Mouse (Mus musculus) heart, embryonic 11.5 days (tissue): ENCODE data around the gene Sox6. TPM values are rescaled to one million over a fixed set of nuclear protein-coding genes. Genes with fewer than 3 reads are reported as not detected.

Source experiments
- ATAC-seq: fragments of 200-750 bp; cut with Nextera tagmentation; replicated peaks from 2 replicates; pipeline ENCODE4 v1.8.0; 2017; ENCODE audit warnings: moderate library complexity; ENCODE audit not compliant: insufficient number of reproducible peaks, low FRiP score, low TSS enrichment
- H3K27ac ChIP-seq: fragments of 300-500 bp; sonication (generic); 2 replicates; pipeline ENCODE4 v1.5.1; 2014; ENCODE audit warnings: mild to moderate bottlenecking, low read depth, low read length
- H3K27me3 ChIP-seq: fragments of 300-500 bp; sonication (generic); 2 replicates; pipeline ENCODE4 v1.6.1; 2014; ENCODE audit warnings: mild to moderate bottlenecking, low read length, mixed read lengths; ENCODE audit not compliant: control insufficient read depth, insufficient read depth
- H3K36me3 ChIP-seq: fragments of 300-500 bp; sonication (generic); 2 replicates; pipeline ENCODE4 v1.6.1; 2014; ENCODE audit warnings: mild to moderate bottlenecking, low read length, moderate library complexity, mixed read lengths; ENCODE audit not compliant: control insufficient read depth, insufficient read depth
- H3K4me1 ChIP-seq: fragments of 300-500 bp; sonication (generic); 2 replicates; pipeline ENCODE4 v1.6.1; 2014; ENCODE audit warnings: low read length; ENCODE audit not compliant: control insufficient read depth, insufficient read depth
- H3K4me2 ChIP-seq: fragments of 300-500 bp; sonication (generic); 2 replicates; pipeline ENCODE4 v1.6.1; 2014; ENCODE audit warnings: mild to moderate bottlenecking, moderate library complexity
- H3K4me3 ChIP-seq: fragments of 300-500 bp; sonication (generic); 2 replicates; pipeline ENCODE4 v1.5.1; 2014; ENCODE audit warnings: low read depth, low read length
- H3K9ac ChIP-seq: fragments of 300-500 bp; sonication (generic); 2 replicates; pipeline ENCODE4 v1.6.1; 2014; ENCODE audit warnings: mild to moderate bottlenecking, low read depth, low read length, moderate library complexity
- H3K9me3 ChIP-seq: fragments of 300-500 bp; sonication (generic); replicated peaks from 2 replicates; pipeline ENCODE4 v1.6.1; 2016; ENCODE audit warnings: low read length; ENCODE audit not compliant: control insufficient read depth
- WGBS: fragments of 180-500 bp; shearing (Covaris S2); extraction: QIAGEN DNeasy Blood & Tissue Kit; methylation state at CpG from one replicate; pipeline ENCODE4 v1.1.7; 2014; ENCODE audit not compliant: insufficient replicate concordance; 5-methylcytosine and 5-hydroxymethylcytosine counted together
- polyA plus RNA-seq: library from polyadenylated mRNA; unstranded; fragments of >200 nt; fragmentation: Nextera tagmentation; extraction: Ambion mirVana; gene quantifications from 2 replicates; pipeline ENCODE4 v1.2.1, GENCODE M21; 2014

The Sox6 gene
- polyA plus RNA-seq, 1 experiment from 2014 or later, result 45.1 TPM

GRCm38 (mm10) chr7:115752121-115752634 is 286.4 kb downstream of the Sox6 start:
- Histone ChIP-seq H3K4me2 (no peak overlapping the region), H3K4me1 (peaks cover 13% of the 10 kb centered on the region), H3K4me3 (no peak overlapping the region), H3K27me3 (no peaks in the 10 kb centered on the region), H3K27ac (no peak overlapping the region), H3K9me3 (no peaks in the 10 kb centered on the region), H3K9ac (no peak overlapping the region), H3K36me3 (no peaks in the 10 kb centered on the region)
- ATAC-seq, result no peak
- 42% methylated on average over 5 of the region's 5 CpGs for WGBS

GRCm38 (mm10) chr7:115751083-115751482 is 287.5 kb downstream of the Sox6 start:
- Histone ChIP-seq H3K9me3 (no peaks in the 10 kb centered on the region), H3K9ac (no peak overlapping the region), H3K4me1 (peaks cover 13% of the 10 kb centered on the region), H3K36me3 (no peaks in the 10 kb centered on the region), H3K4me3 (no peak overlapping the region), H3K27me3 (no peaks in the 10 kb centered on the region), H3K4me2 (no peak overlapping the region), H3K27ac (no peak overlapping the region)
- no peak for ATAC-seq
- 35% methylated on average over 3 of the region's 3 CpGs for WGBS

GRCm38 (mm10) chr7:115750275-115750825 is 288.2 kb downstream of the Sox6 start:
- Histone ChIP-seq H3K4me3 (no peak overlapping the region), H3K4me1 (peaks cover 13% of the 10 kb centered on the region), H3K9me3 (no peaks in the 10 kb centered on the region), H3K27ac (0 out of 2 replicates have a peak overlapping the region, but pooled peaks have one; percentile 0), H3K27me3 (no peaks in the 10 kb centered on the region), H3K9ac (no peak overlapping the region), H3K36me3 (no peaks in the 10 kb centered on the region), H3K4me2 (no peak overlapping the region)
- no peak for ATAC-seq
- 41% methylated on average over 8 of the region's 8 CpGs for WGBS

- Histone ChIP-seq H3K4me3 (no peak overlapping the region), H3K4me1 (peaks cover 13% of the 10 kb centered on the region), H3K36me3 (no peaks in the 10 kb centered on the region), H3K27me3 (no peaks in the 10 kb centered on the region), H3K9ac (no peak overlapping the region), H3K9me3 (no peaks in the 10 kb centered on the region), H3K4me2 (no peak overlapping the region), H3K27ac (no peak overlapping the region)
- WGBS, result 81% methylated on average over 7 of the region's 7 CpGs
- no peak for ATAC-seq
Measured at GRCm38 (mm10) chr7:115747541-115747940, 291.1 kb downstream of the Sox6 start.

- Histone ChIP-seq H3K36me3 (no peaks in the 10 kb centered on the region), H3K9me3 (no peaks in the 10 kb centered on the region), H3K4me3 (no peak overlapping the region), H3K4me2 (no peak overlapping the region), H3K27me3 (no peaks in the 10 kb centered on the region), H3K9ac (no peak overlapping the region), H3K4me1 (peaks cover 7% of the 10 kb centered on the region), H3K27ac (no peak overlapping the region)
- ATAC-seq, result no peak
- WGBS, result 78% methylated on average over 4 of the region's 4 CpGs
Measured at GRCm38 (mm10) chr7:115745672-115746253, 292.8 kb downstream of the Sox6 start.

- no peak overlapping the region for H3K4me3 ChIP-seq
- H3K4me1 ChIP-seq, result no peaks in the 10 kb centered on the region
- ATAC-seq, result no peak
- H3K9ac ChIP-seq, result no peak overlapping the region
- H3K9me3 ChIP-seq, result no peaks in the 10 kb centered on the region
- H3K27ac ChIP-seq, result no peak overlapping the region
- no peak overlapping the region for H3K4me2 ChIP-seq
- WGBS, result 71% methylated on average over 7 of the region's 7 CpGs
- H3K36me3 ChIP-seq, result no peaks in the 10 kb centered on the region
- no peaks in the 10 kb centered on the region for H3K27me3 ChIP-seq
Measured at GRCm38 (mm10) chr7:115734137-115734536, 304.5 kb downstream of the Sox6 start.

GRCm38 (mm10) chr7:115732824-115733223 is 305.8 kb downstream of the Sox6 start:
- H3K9me3 ChIP-seq, result no peaks in the 10 kb centered on the region
- H3K4me2 ChIP-seq, result no peak overlapping the region
- no peak overlapping the region for H3K9ac ChIP-seq
- no peak for ATAC-seq
- H3K27me3 ChIP-seq, result no peaks in the 10 kb centered on the region
- H3K27ac ChIP-seq, result no peak overlapping the region
- 82% methylated on average over 1 of the region's 1 CpGs for WGBS
- H3K4me1 ChIP-seq, result no peaks in the 10 kb centered on the region
- H3K4me3 ChIP-seq, result no peak overlapping the region
- H3K36me3 ChIP-seq, result no peaks in the 10 kb centered on the region

- no peaks in the 10 kb centered on the region for H3K9me3 ChIP-seq
- ATAC-seq, result no peak
- H3K27me3 ChIP-seq, result no peaks in the 10 kb centered on the region
- 59% methylated on average over 2 of the region's 2 CpGs for WGBS
- no peak overlapping the region for H3K9ac ChIP-seq
- H3K4me2 ChIP-seq, result no peak overlapping the region
- H3K36me3 ChIP-seq, result no peaks in the 10 kb centered on the region
- no peak overlapping the region for H3K4me3 ChIP-seq
- no peak overlapping the region for H3K27ac ChIP-seq
- H3K4me1 ChIP-seq, result peaks cover 13% of the 10 kb centered on the region
Measured at GRCm38 (mm10) chr7:115726776-115727175, 311.8 kb downstream of the Sox6 start.

GRCm38 (mm10) chr7:115724404-115724803 is 314.2 kb downstream of the Sox6 start:
- no peak overlapping the region for H3K27ac ChIP-seq
- H3K27me3 ChIP-seq, result no peaks in the 10 kb centered on the region
- H3K4me3 ChIP-seq, result no peak overlapping the region
- ATAC-seq, result no peak
- H3K9me3 ChIP-seq, result no peaks in the 10 kb centered on the region
- H3K9ac ChIP-seq, result no peak overlapping the region
- H3K36me3 ChIP-seq, result no peaks in the 10 kb centered on the region
- H3K4me1 ChIP-seq, result peaks cover 17% of the 10 kb centered on the region
- no peak overlapping the region for H3K4me2 ChIP-seq
- 81% methylated on average over 2 of the region's 2 CpGs for WGBS
